In genomic region chr6:105940591-105940990, GRCm38 (mm10) we compare ENCODE assay signal across 16 mouse cellular contexts.
DNase-seq lines count a peak whose midpoint lies in the region; ATAC-seq lines count a peak whose summit lies in the region.
"Had no signal": no experiment of that assay in that cellular context is flagged by ENCODE, and none has a peak within 500 bp of the region (broad histone marks: within the 10 kb centered on the region; RNA-seq: fewer than 3 reads in every experiment).

No protein-coding gene starts in this region.

- no peak overlapping the region for H3K4me2 ChIP-seq in forebrain, embryonic 14.5 days (ENCODE audit: low read length)
- no peak overlapping the region for H3K4me2 ChIP-seq in forebrain, embryonic 13.5 days
- H3K4me2 ChIP-seq: heart, embryonic 13.5 days; limb, embryonic 12.5 days had no signal

- H3K9ac ChIP-seq in forebrain, embryonic 14.5 days (ENCODE audit: low read length) = no peak overlapping the region
- H3K9ac ChIP-seq in forebrain, embryonic 13.5 days = no peak overlapping the region
- H3K9ac ChIP-seq: heart, embryonic 13.5 days; limb, embryonic 12.5 days; liver, embryonic 14.5 days had no signal

- H3K36me3 ChIP-seq in forebrain, embryonic 14.5 days (ENCODE audit: control insufficient read depth, insufficient read depth, low read length) = no peaks in the 10 kb centered on the region
- H3K36me3 ChIP-seq in forebrain, embryonic 13.5 days (ENCODE audit: poor library complexity, severe bottlenecking) = no peaks in the 10 kb centered on the region
- H3K36me3 ChIP-seq: heart, embryonic 13.5 days; hindbrain, embryonic 10.5 days; limb, embryonic 12.5 days had no signal

- no peak overlapping the region for H3K4me3 ChIP-seq in forebrain, embryonic 14.5 days (ENCODE audit: low read depth, low read length)
- no peak overlapping the region for H3K4me3 ChIP-seq in forebrain, embryonic 13.5 days
- H3K4me3 ChIP-seq: heart, embryonic 13.5 days; hindbrain, embryonic 10.5 days; limb, embryonic 12.5 days; megakaryocyte, embryonic 14.5 days had no signal

- no peaks in the 10 kb centered on the region for H3K27me3 ChIP-seq in forebrain, embryonic 14.5 days (replicated peaks; ENCODE audit: control insufficient read depth, insufficient read depth, low read length)
- no peaks in the 10 kb centered on the region for H3K27me3 ChIP-seq in forebrain, embryonic 13.5 days
- H3K27me3 ChIP-seq: heart, embryonic 13.5 days; limb, embryonic 12.5 days; megakaryocyte, embryonic 14.5 days; Patski had no signal

- intact Hi-C loops in left cerebral cortex, postnatal 4 days (cut with DNase I) = no loop called here

- no peaks in the 10 kb centered on the region for H3K9me3 ChIP-seq in forebrain, embryonic 14.5 days (replicated peaks; ENCODE audit: control insufficient read depth, low read length)
- no peaks in the 10 kb centered on the region for H3K9me3 ChIP-seq in forebrain, embryonic 13.5 days (replicated peaks)
- H3K9me3 ChIP-seq: heart, embryonic 13.5 days; hindbrain, embryonic 10.5 days; limb, embryonic 12.5 days; megakaryocyte, embryonic 14.5 days had no signal

- H3K27ac ChIP-seq in forebrain, embryonic 14.5 days (ENCODE audit: low read depth, low read length) = no peak overlapping the region
- no peak overlapping the region for H3K27ac ChIP-seq in forebrain, embryonic 13.5 days
- H3K27ac ChIP-seq: heart, embryonic 13.5 days; hindbrain, embryonic 10.5 days; limb, embryonic 12.5 days; liver, embryonic 14.5 days had no signal

- peak; percentile 20 for DNase-seq in forebrain, embryonic 14.5 days (ENCODE audit: low spot score)
- peak; percentile 50 for DNase-seq in left cerebral cortex, adult 11 months (ENCODE audit: low spot score)
- DNase-seq in left cerebral cortex, postnatal 4 days = no peak
- DNase-seq in cerebellum, adult 9-10 months = peak; percentile 59
- DNase-seq in right cerebral cortex, postnatal 36 days (ENCODE audit: low spot score in 2 of 2) = peak; percentile 12 to 13
- DNase-seq in gastrocnemius, postnatal 10 days = no peak
- DNase-seq: lung, postnatal 10 days; thymus, postnatal 14 days had no signal

- H3K4me1 ChIP-seq in forebrain, embryonic 14.5 days (ENCODE audit: control insufficient read depth, insufficient read depth, low read length) = no peaks in the 10 kb centered on the region
- no peaks in the 10 kb centered on the region for H3K4me1 ChIP-seq in forebrain, embryonic 13.5 days
- H3K4me1 ChIP-seq: heart, embryonic 13.5 days; hindbrain, embryonic 10.5 days; limb, embryonic 12.5 days; megakaryocyte, embryonic 14.5 days had no signal

- ATAC-seq in forebrain, embryonic 14.5 days = no peak
- ATAC-seq in forebrain, embryonic 13.5 days = no peak
- ATAC-seq: midbrain, embryonic 16.5 days; Patski had no signal

Comparison
In these comparisons a context has a peak if more than half of its experiments do, and no peak if none do; other contexts are left out.
1. DNase-seq: peak in forebrain, embryonic 14.5 days (single experiment), left cerebral cortex, adult 11 months (single experiment), cerebellum, adult 9-10 months (single experiment) and right cerebral cortex, postnatal 36 days (2 of 2); none in left cerebral cortex, postnatal 4 days (single experiment) and gastrocnemius, postnatal 10 days (single experiment).